ENCODE assay signal across 10 mouse cellular contexts in the genomic region with DNA sequence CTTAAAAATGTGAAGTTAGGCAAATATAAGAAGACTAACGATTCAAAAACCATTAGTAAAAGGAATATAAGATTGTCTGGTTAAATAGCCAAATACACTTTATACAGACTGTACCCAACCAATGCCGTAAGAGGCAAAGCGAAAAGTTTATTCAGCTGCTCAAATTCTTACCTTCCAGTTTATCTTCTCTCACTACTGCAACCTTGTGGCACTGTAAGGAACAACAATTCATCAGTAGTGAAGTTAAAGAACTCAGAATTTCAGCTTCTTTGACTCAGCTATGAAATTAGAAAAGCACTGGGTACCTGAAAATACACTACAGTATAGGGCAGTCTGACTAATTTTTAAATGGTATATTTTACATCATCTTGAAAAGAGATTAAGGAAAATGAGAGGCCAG. TPM values are rescaled to one million over a fixed set of nuclear protein-coding genes. Genes with fewer than 3 reads are reported as not detected.
A peak's percentile ranks its signal among the peaks of the same experiment; 100 is the strongest.
DNase-seq lines count a peak whose midpoint lies in the region; ATAC-seq and TF ChIP-seq lines count a peak whose summit lies in the region.
"Had no signal": no experiment of that assay in that cellular context is flagged by ENCODE, and none has a peak within 500 bp of the region (broad histone marks: within the 10 kb centered on the region; RNA-seq: fewer than 3 reads in every experiment).

No protein-coding gene starts in this region.

- TF ChIP-seq CTCF in midbrain, postnatal 0 days (IDR thresholded peaks at IDR 0.05), result peak; percentile 79
- peak; percentile 26; the same call in 1 of the 2 replicates for TF ChIP-seq CTCF in brain, embryonic 14.5 days (IDR thresholded peaks at IDR 0.05; ENCODE audit: borderline replicate concordance, extremely low read depth, insufficient read depth, insufficient read length)

- H3K4me3 ChIP-seq in midbrain, postnatal 0 days (ENCODE audit: low read depth, low read length), result no peak overlapping the region
- H3K4me3 ChIP-seq in midbrain, embryonic 10.5 days, result no peak overlapping the region
- H3K4me3 ChIP-seq: heart, embryonic 15.5 days; stomach, embryonic 15.5 days had no signal

- ATAC-seq in midbrain, postnatal 0 days (ENCODE audit: low FRiP score), result no peak

- H3K27me3 ChIP-seq in midbrain, postnatal 0 days (ENCODE audit: insufficient read depth, low read length), result no peaks in the 10 kb centered on the region
- no peaks in the 10 kb centered on the region for H3K27me3 ChIP-seq in midbrain, embryonic 10.5 days (ENCODE audit: low read depth, poor library complexity, severe bottlenecking)
- H3K27me3 ChIP-seq: heart, embryonic 15.5 days; stomach, embryonic 15.5 days had no signal

- no peak for TF ChIP-seq POLR2A in brain, embryonic 14.5 days (IDR thresholded peaks at IDR 0.05; ENCODE audit: borderline replicate concordance, extremely low read depth, insufficient read depth, insufficient read length, poor library complexity, severe bottlenecking)

- H3K4me2 ChIP-seq in midbrain, postnatal 0 days (ENCODE audit: low read depth, low read length, poor library complexity, severe bottlenecking), result no peak overlapping the region
- H3K4me2 ChIP-seq: heart, embryonic 15.5 days; stomach, embryonic 15.5 days had no signal

- H3K4me1 ChIP-seq in midbrain, postnatal 0 days (ENCODE audit: insufficient read depth, low read length), result no peaks in the 10 kb centered on the region
- no peaks in the 10 kb centered on the region for H3K4me1 ChIP-seq in midbrain, embryonic 10.5 days
- H3K4me1 ChIP-seq: heart, embryonic 15.5 days; stomach, embryonic 15.5 days had no signal

- H3K9ac ChIP-seq in midbrain, postnatal 0 days (replicated peaks; ENCODE audit: low read length, poor library complexity, severe bottlenecking), result no peak overlapping the region
- H3K9ac ChIP-seq: heart, embryonic 15.5 days; stomach, embryonic 15.5 days had no signal

- DNase-seq in heart, postnatal 4 days, result peak; percentile 16
- DNase-seq in heart, postnatal 36 days, result no peak
- peak; percentile 66 for DNase-seq in midbrain, postnatal 0 days (ENCODE audit: low spot score)
- no peak for DNase-seq in midbrain, embryonic 10.5 days (ENCODE audit: low spot score)
- peak; percentile 60 for DNase-seq in brain, embryonic 14.5 days (ENCODE audit: low read depth)
- DNase-seq in naive thymus-derived CD4-positive, alpha-beta T cell, adult 2 months (ENCODE audit: low read depth), result peak; percentile 32
- no peak for DNase-seq in ovary, adult 18-20 months (ENCODE audit: low spot score)
- no peak for DNase-seq in frontal cortex, postnatal 25 days (ENCODE audit: low spot score in 2 of 2)

- H3K27ac ChIP-seq in midbrain, postnatal 0 days (ENCODE audit: low read depth, low read length), result no peak overlapping the region
- no peak overlapping the region for H3K27ac ChIP-seq in midbrain, embryonic 10.5 days (replicated peaks)
- H3K27ac ChIP-seq: heart, embryonic 15.5 days; stomach, embryonic 15.5 days had no signal

- no peaks in the 10 kb centered on the region for H3K9me3 ChIP-seq in midbrain, postnatal 0 days (ENCODE audit: low read length)
- no peaks in the 10 kb centered on the region for H3K9me3 ChIP-seq in midbrain, embryonic 10.5 days (replicated peaks)
- H3K9me3 ChIP-seq: heart, embryonic 15.5 days; stomach, embryonic 15.5 days had no signal

- 67% methylated on average over 3 of the region's 3 CpGs for WGBS in midbrain, postnatal 0 days
- WGBS in midbrain, embryonic 10.5 days, result 90% methylated on average over 3 of the region's 3 CpGs

- intact Hi-C loops in heart, postnatal 36 days (cut with DNase I), result loop anchor here (1.0 to 2.0 kb wide), 2 partner anchors 100 to 120 kb away; no protein-coding TSS in a partner anchor

- peaks cover 31% of the 10 kb centered on the region for H3K36me3 ChIP-seq in midbrain, postnatal 0 days (ENCODE audit: insufficient read depth, low read length)
- H3K36me3 ChIP-seq in midbrain, embryonic 10.5 days, result peaks cover 93% of the 10 kb centered on the region

RNA-seq across cellular contexts. Expression of gene Pold3, which starts 13.0 kb away (rescaled TPM):
- total RNA-seq in heart, postnatal 4 days (2021), result 10 to 100 TPM; 28.9 to 29.1 TPM
- 10 to 100 TPM in 1 of 2 experiments, 1 to 10 TPM in 1; 9.0 to 14.0 TPM for total RNA-seq in heart, postnatal 36 days (2021)
- total RNA-seq in midbrain, postnatal 0 days (2014; rRNA removed), result 35.5 and 37.7 TPM in 2 replicates
- polyA plus RNA-seq in midbrain, postnatal 0 days (2015; fragmentation: Nextera tagmentation; extraction: Ambion mirVana), result 40.5 and 42.6 TPM in 2 replicates
- 114 and 117 TPM in 2 replicates for polyA plus RNA-seq in midbrain, embryonic 10.5 days (2016; fragmentation: Nextera tagmentation; extraction: Ambion mirVana)
- 42.1 and 44.6 TPM in 2 replicates for polyA plus RNA-seq in brain, embryonic 14.5 days (2012; rRNA removed)

RNA-seq across cellular contexts. Expression of gene Lipt2, which starts 50.7 kb away (rescaled TPM):
- 1 to 10 TPM; 6.8 to 7.7 TPM for total RNA-seq in heart, postnatal 4 days (2021)
- 1 to 10 TPM; 5.5 to 5.7 TPM for total RNA-seq in heart, postnatal 36 days (2021)
- total RNA-seq in midbrain, postnatal 0 days (2014; rRNA removed), result 15.5 and 16.6 TPM in 2 replicates
- 17.1 and 19.5 TPM in 2 replicates for polyA plus RNA-seq in midbrain, postnatal 0 days (2015; fragmentation: Nextera tagmentation; extraction: Ambion mirVana)
- 20.7 and 23.4 TPM in 2 replicates for polyA plus RNA-seq in midbrain, embryonic 10.5 days (2016; fragmentation: Nextera tagmentation; extraction: Ambion mirVana)
- 10.6 and 14.0 TPM in 2 replicates for polyA plus RNA-seq in brain, embryonic 14.5 days (2012; rRNA removed)

Comparison
In these comparisons a context has a peak if more than half of its experiments do, and no peak if none do; other contexts are left out.
1. DNase-seq: peak in heart, postnatal 4 days (single experiment), midbrain, postnatal 0 days (single experiment), brain, embryonic 14.5 days (single experiment) and naive thymus-derived CD4-positive, alpha-beta T cell, adult 2 months (single experiment); none in heart, postnatal 36 days (0 of 2), midbrain, embryonic 10.5 days (single experiment), ovary, adult 18-20 months (single experiment) and frontal cortex, postnatal 25 days (0 of 2).